Mouse (Mus musculus): ENCODE results near the gene Ass1. TPM values are rescaled to one million over a fixed set of nuclear protein-coding genes. Genes with fewer than 3 reads are reported as not detected.

Gene Ass1
- total and polyA plus RNA-seq, 2 experiments from 2014 or later: 24.9 to 26.4 TPM

DNA sequence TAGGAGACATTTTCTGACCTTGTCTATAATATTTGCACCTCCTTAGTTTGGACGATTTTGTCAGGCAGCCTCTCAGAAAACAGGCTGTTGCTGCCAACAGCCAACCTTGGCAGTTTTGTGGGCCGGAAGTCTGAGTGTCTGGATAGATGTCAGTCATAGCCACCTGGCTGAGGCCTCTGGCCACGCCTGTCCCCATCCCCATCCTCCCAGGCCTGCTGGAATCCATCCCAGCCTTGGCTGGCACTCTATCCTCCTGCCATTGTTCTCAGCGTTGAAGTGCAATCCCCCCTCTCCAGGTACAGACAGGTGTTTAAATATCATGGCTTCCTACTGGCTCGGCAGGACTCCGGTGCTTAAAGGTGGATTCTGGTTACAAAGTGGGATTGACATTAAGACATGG is 41.3 kb downstream of the Ass1 start:
- Histone ChIP-seq H3K36me3 (ENCODE audit: insufficient read depth, low read length) (no peaks in the 10 kb centered on the region), H3K4me2 (ENCODE audit: low read depth, low read length, poor library complexity, severe bottlenecking) (no peak overlapping the region), H3K4me3 (ENCODE audit: low read depth, low read length) (no peak overlapping the region), H3K9me3 (ENCODE audit: low read length) (peaks cover 3% of the 10 kb centered on the region; the same call in 1 of the 2 replicates), H3K27me3 (ENCODE audit: insufficient read depth, low read length) (0 out of 2 replicates have a peak, but pooled peaks cover 6% of the 10 kb centered on the region), H3K9ac (replicated peaks; ENCODE audit: low read length, poor library complexity, severe bottlenecking) (no peak overlapping the region), H3K4me1 (ENCODE audit: insufficient read depth, low read length) (no peaks in the 10 kb centered on the region), H3K27ac (ENCODE audit: low read depth, low read length) (no peak overlapping the region)
- TF ChIP-seq CTCF (IDR thresholded peaks at IDR 0.05): no peak
- DNase-seq (ENCODE audit: low spot score) (no peak), ATAC-seq (ENCODE audit: low FRiP score) (no peak)
- 72% methylated on average over 6 of the region's 6 CpGs for WGBS

DNA sequence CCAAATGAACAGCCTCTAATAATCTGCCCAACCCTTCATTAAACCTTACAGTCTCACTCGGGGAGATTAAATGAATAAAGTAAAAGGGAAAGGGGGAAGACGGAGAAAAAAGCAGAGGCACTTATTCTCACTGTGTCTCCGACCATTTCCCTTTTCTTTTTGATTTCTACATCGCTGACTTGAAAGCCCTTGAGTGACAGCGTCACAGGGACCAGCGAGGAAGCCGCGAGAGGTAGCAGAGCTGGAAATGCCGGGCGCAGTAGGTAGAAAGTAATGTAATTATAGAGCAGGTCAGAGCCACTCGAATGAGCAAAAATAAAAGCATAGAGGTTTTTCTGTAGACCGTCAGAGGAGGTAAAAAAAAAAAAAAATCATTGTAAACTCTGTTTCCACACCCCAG is 46.5 kb downstream of the Ass1 start:
- no peak overlapping the region for H3K9ac ChIP-seq (replicated peaks; ENCODE audit: low read length, poor library complexity, severe bottlenecking)
- no peak overlapping the region for H3K27ac ChIP-seq (ENCODE audit: low read depth, low read length)
- H3K4me1 ChIP-seq (ENCODE audit: insufficient read depth, low read length): no peaks in the 10 kb centered on the region
- H3K4me3 ChIP-seq (ENCODE audit: low read depth, low read length): no peak overlapping the region
- DNase-seq (ENCODE audit: low spot score) (no peak), ATAC-seq (ENCODE audit: low FRiP score) (no peak)
- 52% methylated on average over 12 of the region's 12 CpGs for WGBS
- TF ChIP-seq CTCF (IDR thresholded peaks at IDR 0.05): no peak
- peaks cover 3% of the 10 kb centered on the region; the same call in 1 of the 2 replicates for H3K9me3 ChIP-seq (ENCODE audit: low read length)
- no peak overlapping the region for H3K4me2 ChIP-seq (ENCODE audit: low read depth, low read length, poor library complexity, severe bottlenecking)
- H3K27me3 ChIP-seq (ENCODE audit: insufficient read depth, low read length): 0 out of 2 replicates have a peak, but pooled peaks cover 4% of the 10 kb centered on the region
- H3K36me3 ChIP-seq (ENCODE audit: insufficient read depth, low read length): no peaks in the 10 kb centered on the region

- 82% methylated on average over 16 of the region's 16 CpGs for WGBS
Observed at GRCm38 (mm10) chr2:31521800-31522335, 51.9 kb downstream of the Ass1 start.

GRCm38 (mm10) chr2:31524641-31525040 is 54.6 kb downstream of the Ass1 start:
- no peak overlapping the region for H3K4me2 ChIP-seq (ENCODE audit: low read depth, low read length, poor library complexity, severe bottlenecking)
- no peak overlapping the region for H3K9ac ChIP-seq (replicated peaks; ENCODE audit: low read length, poor library complexity, severe bottlenecking)
- H3K4me3 ChIP-seq (ENCODE audit: low read depth, low read length): no peak overlapping the region
- DNase-seq (ENCODE audit: low spot score) (no peak), ATAC-seq (ENCODE audit: low FRiP score) (no peak)
- WGBS: 66% methylated on average over 5 of the region's 5 CpGs
- no peaks in the 10 kb centered on the region for H3K9me3 ChIP-seq (ENCODE audit: low read length)
- TF ChIP-seq CTCF (IDR thresholded peaks at IDR 0.05): no peak
- H3K27me3 ChIP-seq (ENCODE audit: insufficient read depth, low read length): no peaks in the 10 kb centered on the region
- H3K4me1 ChIP-seq (ENCODE audit: insufficient read depth, low read length): no peaks in the 10 kb centered on the region
- H3K27ac ChIP-seq (ENCODE audit: low read depth, low read length): no peak overlapping the region
- H3K36me3 ChIP-seq (ENCODE audit: insufficient read depth, low read length): no peaks in the 10 kb centered on the region

More at GRCm38 (mm10) chr2:31521800-31522335, 51.9 kb downstream of the Ass1 start:
- no peak overlapping the region for H3K4me2 ChIP-seq (ENCODE audit: low read depth, low read length, poor library complexity, severe bottlenecking)
- no peak overlapping the region for H3K27ac ChIP-seq (ENCODE audit: low read depth, low read length)
- H3K9ac ChIP-seq (replicated peaks; ENCODE audit: low read length, poor library complexity, severe bottlenecking): no peak overlapping the region
- TF ChIP-seq CTCF (IDR thresholded peaks at IDR 0.05): no peak
- no peaks in the 10 kb centered on the region for H3K4me1 ChIP-seq (ENCODE audit: insufficient read depth, low read length)
- no peaks in the 10 kb centered on the region for H3K36me3 ChIP-seq (ENCODE audit: insufficient read depth, low read length)
- H3K9me3 ChIP-seq (ENCODE audit: low read length): no peaks in the 10 kb centered on the region
- no peaks in the 10 kb centered on the region for H3K27me3 ChIP-seq (ENCODE audit: insufficient read depth, low read length)
- ATAC-seq (ENCODE audit: low FRiP score): no peak
- H3K4me3 ChIP-seq (ENCODE audit: low read depth, low read length): no peak overlapping the region
- no peak for DNase-seq (ENCODE audit: low spot score)

- Histone ChIP-seq H3K4me2 (ENCODE audit: low read depth, low read length, poor library complexity, severe bottlenecking) (no peak overlapping the region), H3K9me3 (ENCODE audit: low read length) (no peaks in the 10 kb centered on the region), H3K9ac (replicated peaks; ENCODE audit: low read length, poor library complexity, severe bottlenecking) (no peak overlapping the region), H3K4me1 (ENCODE audit: insufficient read depth, low read length) (no peaks in the 10 kb centered on the region), H3K4me3 (ENCODE audit: low read depth, low read length) (no peak overlapping the region), H3K27me3 (ENCODE audit: insufficient read depth, low read length) (no peaks in the 10 kb centered on the region), H3K27ac (ENCODE audit: low read depth, low read length) (no peak overlapping the region), H3K36me3 (ENCODE audit: insufficient read depth, low read length) (no peaks in the 10 kb centered on the region)
- ATAC-seq (ENCODE audit: low FRiP score) (no peak), DNase-seq (ENCODE audit: low spot score) (no peak)
- TF ChIP-seq CTCF (IDR thresholded peaks at IDR 0.05): no peak
- 25% methylated on average over 10 of the region's 10 CpGs for WGBS
Observed at GRCm38 (mm10) chr2:31525778-31526177, 55.8 kb downstream of the Ass1 start.

DNA sequence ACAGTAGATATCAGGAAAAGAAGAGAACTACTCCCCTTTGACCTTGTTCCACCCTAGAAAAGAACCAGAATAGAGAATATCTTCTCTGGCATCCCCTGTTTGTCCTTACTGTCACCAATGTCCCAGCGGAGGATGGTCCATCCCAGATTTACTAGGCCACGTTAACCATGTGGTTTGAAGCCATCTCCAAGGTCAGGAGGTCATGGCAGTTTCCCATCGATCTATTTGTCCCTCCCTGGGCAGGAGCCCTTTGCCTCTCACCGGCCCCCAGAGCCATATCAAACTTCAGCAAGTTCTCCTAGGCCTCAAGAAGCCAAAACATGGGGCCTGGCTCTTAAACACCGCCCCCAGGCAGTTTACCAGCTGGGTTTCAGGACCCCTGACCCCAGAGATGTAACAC is 60.2 kb downstream of the Ass1 start:
- no peak for TF ChIP-seq CTCF (IDR thresholded peaks at IDR 0.05)
- Histone ChIP-seq H3K4me1 (ENCODE audit: insufficient read depth, low read length) (no peaks in the 10 kb centered on the region), H3K27me3 (ENCODE audit: insufficient read depth, low read length) (no peaks in the 10 kb centered on the region), H3K4me3 (ENCODE audit: low read depth, low read length) (no peak overlapping the region), H3K9ac (replicated peaks; ENCODE audit: low read length, poor library complexity, severe bottlenecking) (no peak overlapping the region), H3K36me3 (ENCODE audit: insufficient read depth, low read length) (no peaks in the 10 kb centered on the region), H3K9me3 (ENCODE audit: low read length) (no peaks in the 10 kb centered on the region), H3K27ac (ENCODE audit: low read depth, low read length) (no peak overlapping the region), H3K4me2 (ENCODE audit: low read depth, low read length, poor library complexity, severe bottlenecking) (no peak overlapping the region)
- ATAC-seq (ENCODE audit: low FRiP score): no peak
- 80% methylated on average over 5 of the region's 5 CpGs for WGBS
- no peak for DNase-seq (ENCODE audit: low spot score)

All from midbrain, postnatal 0 days (tissue).